Mouse (Mus musculus): ENCODE data around the gene Gm10260.
A peak's percentile ranks its signal among the peaks of the same experiment; 100 is the strongest.

Gm10260 gene

GRCm38 (mm10) chr13:97768046-97768682 is 7.7 kb upstream of the Gm10260 start:
- no peak for DNase-seq

- no peak for DNase-seq
Measured at GRCm38 (mm10) chr13:97766600-97766999, 6.2 kb upstream of the Gm10260 start.

DNA sequence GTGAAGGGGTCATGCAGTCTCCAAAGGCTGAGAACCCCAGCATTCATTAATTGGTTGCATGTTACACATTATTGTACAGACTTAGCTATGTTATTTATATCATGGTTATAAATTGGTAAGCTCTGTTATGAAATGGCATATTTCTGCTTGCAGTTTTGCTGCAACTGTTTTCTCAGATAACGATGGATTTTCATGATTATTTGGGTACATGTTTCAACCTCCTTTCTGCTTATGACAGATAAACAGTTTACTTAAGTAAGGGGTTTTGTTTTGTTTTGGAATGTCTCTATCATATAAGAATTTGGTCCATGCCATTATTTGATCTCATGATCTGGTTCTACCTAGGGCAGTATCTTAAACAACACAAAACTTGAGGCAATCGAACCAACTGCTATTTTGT is 5.5 kb upstream of the Gm10260 start:
- DNase-seq, result no peak

DNA sequence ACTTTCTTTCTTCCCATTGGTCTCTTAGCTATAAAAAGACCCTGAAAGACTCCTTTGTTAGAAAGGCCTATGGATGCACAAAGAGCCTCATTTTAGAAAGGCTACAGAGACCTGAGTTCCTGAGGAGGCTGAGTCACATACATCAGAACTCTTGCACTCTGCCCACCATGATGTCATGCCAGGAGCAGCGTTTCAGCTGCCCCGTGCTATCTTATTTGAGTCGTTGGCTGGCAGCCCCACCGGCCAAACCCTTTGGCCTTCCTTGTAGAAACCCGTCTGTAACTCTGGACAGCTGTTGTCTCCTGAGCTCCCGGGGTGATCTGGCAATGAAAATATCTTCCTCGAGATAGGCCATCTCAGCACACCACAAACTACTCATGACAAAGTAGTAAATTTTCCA is 3.6 kb upstream of the Gm10260 start:
- no peak for DNase-seq

DNA sequence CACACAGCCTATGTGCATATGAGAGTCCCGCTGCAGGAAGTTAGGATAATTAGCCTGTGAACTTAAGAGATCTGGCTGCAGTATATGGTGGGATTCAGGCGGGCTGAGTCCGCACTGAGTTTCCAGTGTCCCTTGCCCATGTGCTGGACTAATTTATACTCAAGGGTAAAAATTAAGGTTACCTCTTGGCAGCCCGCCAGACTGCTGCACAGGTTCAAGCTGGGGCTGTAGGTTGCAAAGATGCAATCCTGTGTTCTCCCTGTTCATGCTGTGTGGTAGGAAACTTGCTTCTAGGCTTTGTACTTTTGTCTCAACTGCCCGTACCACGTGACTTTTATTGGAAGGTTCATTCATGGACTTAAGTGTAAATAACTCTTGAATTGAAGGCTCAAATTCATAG is 3.0 kb upstream of the Gm10260 start:
- peak; percentile 57 to 61 for DNase-seq

DNA sequence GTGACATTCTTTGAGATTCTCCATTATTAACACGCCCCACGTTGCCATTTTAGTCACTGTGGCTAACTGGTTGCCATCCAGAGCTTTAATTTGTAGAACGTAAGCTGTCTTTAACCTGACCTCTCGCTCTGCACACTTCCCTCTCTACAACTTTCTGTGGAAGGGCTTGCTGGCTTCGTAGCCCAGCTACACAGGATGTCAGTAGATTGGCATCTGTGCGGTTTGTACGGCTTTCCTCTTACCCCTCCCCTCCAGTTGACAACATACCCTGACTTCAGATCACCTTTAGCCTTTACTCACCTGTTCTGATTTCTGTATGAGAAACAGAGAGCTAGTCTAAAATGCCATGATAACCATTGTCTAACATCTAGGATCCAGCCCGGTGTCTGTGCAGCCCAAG is 1.7 kb upstream of the Gm10260 start:
- DNase-seq, result no peak

DNA sequence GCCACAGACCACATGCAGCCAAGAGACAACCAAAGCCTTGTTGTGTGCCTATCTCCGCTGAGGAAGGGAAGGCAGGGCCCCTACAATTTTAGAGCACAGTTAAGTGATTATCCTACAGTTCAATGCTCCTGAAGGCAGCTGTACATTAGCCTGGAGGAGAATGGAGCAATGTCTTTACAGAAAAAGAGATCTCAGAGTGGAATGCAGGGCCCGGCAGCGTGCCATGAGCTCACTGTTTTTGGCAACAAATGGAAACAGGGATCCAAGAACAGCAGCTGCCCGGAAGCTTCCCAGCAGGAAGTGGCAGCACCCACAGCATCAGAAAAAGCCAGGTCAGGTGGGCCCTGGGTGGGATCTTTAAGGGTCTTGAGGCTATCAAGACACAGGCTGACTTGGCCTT is 3.4 kb downstream of the Gm10260 start:
- peak in 1 of 2 experiments; percentile 39 for DNase-seq

GRCm38 (mm10) chr13:97756091-97756490 is 4.3 kb downstream of the Gm10260 start:
- no peak for DNase-seq

- DNase-seq, result peak in 1 of 2 experiments; percentile 11
Measured at GRCm38 (mm10) chr13:97750851-97751381, 9.5 kb downstream of the Gm10260 start.

DNA sequence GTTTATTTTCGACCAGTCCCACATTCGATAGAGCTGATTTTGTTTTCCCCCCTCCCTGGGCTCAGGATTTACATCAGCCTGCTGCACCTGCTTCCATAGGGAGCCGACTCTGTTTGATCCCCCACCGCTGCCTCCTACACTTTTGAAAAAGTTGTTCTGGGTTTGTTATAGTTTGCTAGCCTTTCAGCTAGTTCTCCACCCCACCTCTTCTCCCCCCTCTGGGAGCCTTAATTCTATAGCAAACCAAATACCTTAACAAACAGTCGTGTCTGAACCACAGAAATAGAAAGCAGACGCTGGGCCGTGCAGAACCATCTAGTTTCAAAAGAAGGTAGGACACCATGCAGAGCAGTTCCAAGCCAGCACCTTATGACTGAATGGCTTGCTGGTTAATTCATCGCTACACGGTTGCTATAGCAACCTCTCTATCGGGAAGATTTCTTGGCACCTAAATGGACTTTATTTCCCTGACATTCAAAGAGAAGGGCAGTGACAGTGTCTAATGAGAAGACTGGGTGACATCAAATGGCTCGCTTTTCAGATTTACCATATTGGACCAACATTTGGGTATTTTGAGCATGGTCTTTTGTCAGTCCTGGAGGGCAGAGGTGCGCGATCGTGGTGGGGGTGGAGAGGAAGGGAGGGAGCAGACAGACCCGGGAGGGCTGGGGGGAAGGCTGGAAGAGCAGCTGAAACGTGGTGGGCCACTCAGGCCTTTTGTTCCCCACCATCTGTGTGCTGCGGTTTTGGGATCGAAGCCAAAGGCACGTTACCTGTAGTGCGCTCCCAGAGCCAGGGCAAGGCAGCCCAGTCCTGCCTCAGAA is 13.2 kb downstream of the Gm10260 start:
- no peak for DNase-seq

DNA sequence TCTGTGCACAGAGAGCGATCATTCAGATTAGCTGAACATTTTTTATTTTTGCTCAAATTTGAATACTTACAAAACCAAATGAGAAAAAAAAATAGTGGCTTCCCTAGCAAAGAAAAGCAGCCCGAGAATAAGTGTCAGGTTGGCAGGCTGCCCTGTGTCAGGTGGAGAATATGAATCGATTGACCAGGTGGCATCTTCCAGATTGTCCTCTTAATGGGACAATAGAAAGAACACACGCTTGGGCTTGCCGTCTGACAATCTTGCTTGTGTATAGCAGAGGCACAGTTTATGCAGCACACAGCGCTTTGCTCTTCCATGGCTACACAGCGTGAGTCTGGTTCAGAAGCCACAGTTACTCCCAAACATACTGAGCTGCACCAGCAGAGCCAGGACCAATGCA is 15.8 kb downstream of the Gm10260 start:
- DNase-seq, result no peak

DNA sequence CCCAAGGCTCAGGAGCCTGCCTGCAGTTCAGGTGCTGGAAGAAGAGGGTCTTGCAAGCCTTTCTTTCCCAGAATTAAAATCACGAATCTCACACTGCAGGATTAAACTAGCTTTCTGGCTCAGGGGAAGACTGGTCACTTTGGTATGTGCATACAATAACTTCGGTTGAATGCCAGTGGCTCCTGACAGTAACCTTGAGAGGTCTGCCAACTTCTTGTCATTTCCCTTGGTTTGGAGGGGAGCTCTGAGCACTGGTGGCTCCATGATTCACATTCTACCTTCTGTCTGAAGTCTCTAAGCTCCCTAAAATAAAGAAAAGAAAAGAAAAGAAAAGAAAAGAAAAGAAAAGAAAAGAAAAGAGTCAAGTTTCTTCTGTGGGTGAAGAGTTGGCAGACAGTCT is 16.4 kb downstream of the Gm10260 start:
- DNase-seq, result no peak

DNA sequence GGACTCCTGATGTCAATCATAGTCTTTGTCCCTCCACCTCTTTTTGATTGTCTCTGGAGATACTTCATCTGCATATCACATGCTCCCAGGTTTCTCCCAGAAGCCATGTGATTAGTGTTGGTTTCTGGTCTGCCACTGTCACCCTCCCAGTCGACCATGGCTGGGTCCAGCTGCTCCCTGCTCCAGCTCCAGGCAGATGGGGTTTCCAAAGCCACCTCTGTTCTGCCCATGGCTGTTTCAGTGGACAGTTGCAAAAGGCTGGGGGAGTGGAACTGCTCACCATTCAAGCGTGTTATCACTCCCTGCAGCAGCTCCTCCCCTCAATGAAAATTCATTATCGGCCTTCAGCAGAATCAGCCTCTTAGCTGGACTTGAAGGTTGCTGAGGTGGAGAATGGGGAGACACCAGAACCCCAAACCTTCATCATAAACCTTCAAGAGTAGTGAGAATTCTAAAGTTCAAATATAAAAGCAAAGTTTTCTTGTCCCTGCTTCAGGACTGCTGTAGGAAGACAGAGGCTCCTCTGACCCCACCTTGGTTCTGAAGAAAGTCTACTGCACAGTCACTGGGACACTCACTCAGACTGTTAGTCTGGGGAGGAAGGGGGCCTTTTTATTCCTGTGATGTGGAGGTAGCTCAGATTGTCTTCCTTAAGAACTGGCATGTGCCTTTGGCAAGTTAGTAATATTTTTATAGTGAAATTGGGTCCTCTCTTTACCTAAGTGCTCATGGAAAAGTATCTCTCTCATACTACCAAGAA is 17.0 kb downstream of the Gm10260 start:
- no peak for DNase-seq

- no peak for DNase-seq
Measured at GRCm38 (mm10) chr13:97735931-97736330, 24.5 kb downstream of the Gm10260 start.

- no peak for DNase-seq
Measured at GRCm38 (mm10) chr13:97734760-97735159, 25.7 kb downstream of the Gm10260 start.

- DNase-seq, result no peak
Measured at GRCm38 (mm10) chr13:97725160-97725825, 35.1 kb downstream of the Gm10260 start.

DNA sequence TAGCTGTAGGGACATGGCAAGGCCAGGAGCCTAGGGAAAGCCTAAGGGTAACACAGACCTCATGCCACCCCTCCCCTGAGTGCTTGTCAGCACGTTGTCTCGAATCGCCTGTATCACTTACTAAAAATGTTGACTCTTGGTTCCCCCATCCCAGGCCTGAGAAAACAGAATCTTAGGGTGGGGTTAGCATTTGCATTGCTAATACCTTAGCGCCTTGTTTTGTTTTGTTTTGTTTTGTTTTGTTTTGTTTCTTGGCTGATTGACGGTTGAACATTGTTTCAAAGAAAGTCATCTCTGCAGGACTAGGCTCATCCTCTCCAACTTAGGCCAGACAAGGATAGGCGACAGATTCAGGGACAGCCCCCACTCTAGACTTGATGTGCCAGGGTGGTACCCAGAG is 35.9 kb downstream of the Gm10260 start:
- DNase-seq, result no peak

GRCm38 (mm10) chr13:97712506-97713275 is 47.7 kb downstream of the Gm10260 start:
- no peak for DNase-seq

- DNase-seq, result no peak
Measured at GRCm38 (mm10) chr13:97711510-97711909, 48.9 kb downstream of the Gm10260 start.
